Mouse (Mus musculus): ENCODE measurements around the gene Zdhhc5.
A peak's percentile ranks its signal among the peaks of the same experiment; 100 is the strongest.

- no peak for TF ChIP-seq ZC3H11A (IDR thresholded peaks at IDR 0.05; ENCODE audit: low read depth, low read length)
- TF ChIP-seq POLR2A (IDR thresholded peaks at IDR 0.05; ENCODE audit: control insufficient read depth in 1 of 2, insufficient read depth in 1 of 2, low read depth in 1 of 2, low read length in 2 of 2, poor library complexity in 1 of 2): no peak
- no peak for TF ChIP-seq ZNF384 (IDR thresholded peaks at IDR 0.05; ENCODE audit: low read depth, low read length)
- no peak for TF ChIP-seq CTCF (IDR thresholded peaks at IDR 0.05 in 2 of 3, conservative IDR thresholded peaks at IDR 0.05 in 1 of 3; ENCODE audit: control insufficient read depth in 1 of 3, insufficient read depth in 1 of 3, low read depth in 2 of 3, low read length in 3 of 3, poor library complexity in 1 of 3, severe bottlenecking in 1 of 3)
- TF ChIP-seq MEF2A (IDR thresholded peaks at IDR 0.05; ENCODE audit: extremely low read depth, insufficient replicate concordance, low read depth, low read length, poor library complexity, severe bottlenecking): no peak
- TF ChIP-seq CHD1 (IDR thresholded peaks at IDR 0.05; ENCODE audit: low read depth, low read length): peak; percentile 88; the same call in 1 of the 2 replicates
- TF ChIP-seq TCF12 (IDR thresholded peaks at IDR 0.05; ENCODE audit: low read depth, low read length): no peak
- TF ChIP-seq MAX (IDR thresholded peaks at IDR 0.05; ENCODE audit: low read length): no peak
- TF ChIP-seq EP300 (IDR thresholded peaks at IDR 0.05; ENCODE audit: low read depth in 1 of 2, low read length in 2 of 2): no peak
- no peak; the same call in 1 of the 2 replicates for TF ChIP-seq MXI1 (IDR thresholded peaks at IDR 0.05; ENCODE audit: low read depth, low read length)
- TF ChIP-seq NELFE (IDR thresholded peaks at IDR 0.05; ENCODE audit: low read depth, low read length): no peak
These were observed 564 bp downstream of the Zdhhc5 start for GRCm38 (mm10) chr2:84714422-84714810.
